9 mouse cellular contexts compared by ENCODE assay signal in the genomic region with DNA sequence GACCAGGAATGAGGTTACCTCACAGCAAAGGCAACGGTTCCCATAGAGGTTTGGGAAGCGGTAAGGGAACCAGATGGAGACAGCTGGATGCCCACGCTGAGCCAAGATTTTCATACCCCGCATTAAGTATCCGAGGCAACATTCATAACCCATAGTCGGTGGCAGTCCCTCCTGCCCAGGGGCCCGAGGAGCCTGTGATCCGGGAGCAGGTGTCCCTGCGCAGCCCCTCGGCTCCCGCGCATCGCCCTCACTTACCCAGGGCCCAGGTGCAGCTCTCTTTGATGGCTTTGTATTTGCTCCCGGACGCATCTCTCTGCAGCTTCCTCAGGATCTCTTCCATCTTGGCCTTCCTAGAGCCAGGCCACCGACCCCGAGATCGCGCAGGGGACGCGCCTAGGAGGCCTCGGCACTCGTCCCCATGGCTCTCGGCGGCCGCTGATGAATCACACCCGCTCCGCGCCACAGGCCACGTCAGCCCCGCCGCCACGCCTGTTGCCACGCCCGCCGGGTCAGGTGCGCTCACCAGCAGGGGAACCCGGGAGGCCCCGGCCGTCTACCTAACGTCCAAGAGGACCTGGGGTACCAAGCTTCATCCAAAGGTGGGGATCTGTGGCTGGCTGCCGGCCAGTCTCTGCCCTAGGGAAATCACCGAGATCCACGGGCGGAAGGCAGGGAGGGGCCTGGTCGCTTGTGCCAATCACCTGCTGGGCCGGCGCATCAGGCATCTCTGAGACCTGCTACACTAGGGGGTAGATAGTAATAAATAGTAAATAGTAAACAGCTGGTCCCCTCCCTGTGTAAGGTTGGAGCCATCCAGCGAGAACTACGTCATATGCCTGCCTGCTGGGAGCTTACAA. TPM values are rescaled to one million over a fixed set of nuclear protein-coding genes. Genes with fewer than 3 reads are reported as not detected.
DNase-seq lines count a peak whose midpoint lies in the region; ATAC-seq and TF ChIP-seq lines count a peak whose summit lies in the region.
"Had no signal": no experiment of that assay in that cellular context is flagged by ENCODE, and none has a peak within 500 bp of the region (broad histone marks: within the 10 kb centered on the region; RNA-seq: fewer than 3 reads in every experiment).

A gene (minus strand): TSS at position 664 of the 857 bp plus-strand sequence.

- TF ChIP-seq POLR2A in testis, adult 2 months (IDR thresholded peaks at IDR 0.05; ENCODE audit: control insufficient read depth, low read depth, low read length), result no peak

- peak within 1 kb of the TSS; percentile 87 for H3K4me2 ChIP-seq in forebrain, embryonic 13.5 days
- H3K4me2 ChIP-seq in heart, postnatal 0 days (ENCODE audit: low read depth, low read length), result peak within 1 kb of the TSS; percentile 89
- peak within 1 kb of the TSS; percentile 77 for H3K4me2 ChIP-seq in midbrain, embryonic 15.5 days

- peak; percentile 84 for ATAC-seq in forebrain, embryonic 13.5 days
- peak; percentile 76 for ATAC-seq in heart, postnatal 0 days (ENCODE audit: insufficient read depth, low read depth)
- ATAC-seq in midbrain, embryonic 15.5 days (replicated peaks), result peak; percentile 93

- H3K36me3 ChIP-seq in forebrain, embryonic 13.5 days (ENCODE audit: poor library complexity, severe bottlenecking), result no peaks in the 10 kb centered on the region
- H3K36me3 ChIP-seq in heart, postnatal 0 days (replicated peaks; ENCODE audit: control insufficient read depth, insufficient read depth, low read length), result no peaks in the 10 kb centered on the region
- H3K36me3 ChIP-seq in midbrain, embryonic 15.5 days (replicated peaks), result no peaks in the 10 kb centered on the region
- no peaks in the 10 kb centered on the region for H3K36me3 ChIP-seq in testis, adult 2 months (ENCODE audit: control insufficient read depth, insufficient read depth, low read length)
- H3K36me3 ChIP-seq: G1E had no signal

- DNase-seq in CD4-positive, CD25-positive, alpha-beta regulatory T cell, adult 2 months (ENCODE audit: low read depth, low spot score), result peak; percentile 65
- peak; percentile 9 for DNase-seq in c-Kit-positive CD71-negative TER-119-negative erythroid progenitor cells, embryonic 14.5 days (ENCODE audit: low read depth)
- DNase-seq in heart, postnatal 0 days (ENCODE audit: low spot score), result peak; percentile 26
- peak; percentile 67 for DNase-seq in kidney, postnatal 14 days
- peak; percentile 28 for DNase-seq in liver

- H3K9ac ChIP-seq in forebrain, embryonic 13.5 days, result peak within 1 kb of the TSS; percentile 74
- H3K9ac ChIP-seq in heart, postnatal 0 days (replicated peaks; ENCODE audit: low read depth, low read length), result peak within 1 kb of the TSS; percentile 39
- H3K9ac ChIP-seq in midbrain, embryonic 15.5 days, result peak within 1 kb of the TSS; percentile 84

- TF ChIP-seq EP300 in heart, postnatal 0 days (IDR thresholded peaks at IDR 0.05; ENCODE audit: low read depth), result no peak

- no peaks in the 10 kb centered on the region for H3K27me3 ChIP-seq in forebrain, embryonic 13.5 days
- 0 out of 2 replicates have a peak, but pooled peaks cover 7% of the 10 kb centered on the region for H3K27me3 ChIP-seq in heart, postnatal 0 days (ENCODE audit: control insufficient read depth, insufficient read depth, low read length)
- H3K27me3 ChIP-seq in midbrain, embryonic 15.5 days (replicated peaks), result no peaks in the 10 kb centered on the region
- no peaks in the 10 kb centered on the region for H3K27me3 ChIP-seq in testis, adult 2 months (ENCODE audit: control insufficient read depth, insufficient read depth, low read length)

- H3K4me1 ChIP-seq in forebrain, embryonic 13.5 days, result peaks cover 22% of the 10 kb centered on the region
- H3K4me1 ChIP-seq in heart, postnatal 0 days (ENCODE audit: control insufficient read depth, insufficient read depth), result peaks cover 5% of the 10 kb centered on the region; the same call in 1 of the 2 replicates
- peaks cover 13% of the 10 kb centered on the region for H3K4me1 ChIP-seq in midbrain, embryonic 15.5 days
- no peaks in the 10 kb centered on the region; the same call in 1 of the 2 replicates for H3K4me1 ChIP-seq in testis, adult 2 months (ENCODE audit: control insufficient read depth, insufficient read depth, low read length)

- WGBS in forebrain, embryonic 13.5 days, result under 1% methylated on average over 50 of the region's 50 CpGs
- 2% methylated on average over 50 of the region's 50 CpGs for WGBS in heart, postnatal 0 days
- WGBS in midbrain, embryonic 15.5 days, result under 1% methylated on average over 50 of the region's 50 CpGs

- TF ChIP-seq CTCF in heart, postnatal 0 days (IDR thresholded peaks at IDR 0.05; ENCODE audit: low read depth), result no peak
- TF ChIP-seq CTCF in testis, adult 2 months (IDR thresholded peaks at IDR 0.05; ENCODE audit: control insufficient read depth, insufficient read depth, insufficient replicate concordance, low read depth, low read length), result no peak

- no peaks in the 10 kb centered on the region for H3K9me3 ChIP-seq in forebrain, embryonic 13.5 days (replicated peaks)
- no peaks in the 10 kb centered on the region for H3K9me3 ChIP-seq in heart, postnatal 0 days (replicated peaks; ENCODE audit: control insufficient read depth, low read length)
- no peaks in the 10 kb centered on the region for H3K9me3 ChIP-seq in midbrain, embryonic 15.5 days
- H3K9me3 ChIP-seq: G1E had no signal

- peak within 1 kb of the TSS; percentile 68 for H3K27ac ChIP-seq in forebrain, embryonic 13.5 days
- no peak within 1 kb of the TSS for H3K27ac ChIP-seq in heart, postnatal 0 days (ENCODE audit: low read depth)
- H3K27ac ChIP-seq in midbrain, embryonic 15.5 days, result peak within 1 kb of the TSS; percentile 94
- H3K27ac ChIP-seq in testis, adult 2 months (ENCODE audit: control insufficient read depth, insufficient read depth, low read depth, low read length), result no peak within 1 kb of the TSS

- H3K4me3 ChIP-seq in forebrain, embryonic 13.5 days, result peak within 1 kb of the TSS; percentile 70
- H3K4me3 ChIP-seq in heart, postnatal 0 days (ENCODE audit: low read depth, low read length), result peak within 1 kb of the TSS; percentile 60
- H3K4me3 ChIP-seq in midbrain, embryonic 15.5 days, result peak within 1 kb of the TSS; percentile 87
- H3K4me3 ChIP-seq in testis, adult 2 months (ENCODE audit: control insufficient read depth, low read depth, low read length), result peak within 1 kb of the TSS; percentile 74

RNA-seq across cellular contexts. Expression of the gene that starts here (rescaled TPM):
- polyA plus RNA-seq in forebrain, embryonic 13.5 days (2015; fragmentation: Nextera tagmentation; extraction: Ambion mirVana), result 1.8 and 2.4 TPM in 2 replicates
- total RNA-seq in heart, postnatal 0 days (2014; rRNA removed; ENCODE audit: low replicate concordance), result 1.5 and 1.8 TPM in 2 replicates
- polyA plus RNA-seq in heart, postnatal 0 days (2015; fragmentation: Nextera tagmentation; extraction: Ambion mirVana), result 0.12 and 0.14 TPM in 2 replicates
- polyA plus RNA-seq in midbrain, embryonic 15.5 days (2015; fragmentation: Nextera tagmentation; extraction: Ambion mirVana), result 6.6 and 7.3 TPM in 2 replicates
- 1.8 and 6.3 TPM in 2 replicates for polyA plus RNA-seq in testis, adult 2 months (2012; rRNA removed)
- polyA plus RNA-seq: G1E had no signal

Comparison
In these comparisons a context has a peak if more than half of its experiments do, and no peak if none do; other contexts are left out.
1. DNase-seq: peak in every context shown above with its lines; median percentile 67 in kidney, postnatal 14 days; 65 in CD4-positive, CD25-positive, alpha-beta regulatory T cell, adult 2 months; 28 in liver; 26 in heart, postnatal 0 days; 9 in c-Kit-positive CD71-negative TER-119-negative erythroid progenitor cells, embryonic 14.5 days.
2. H3K27ac ChIP-seq: peak in forebrain, embryonic 13.5 days (single experiment) and midbrain, embryonic 15.5 days (single experiment); none in heart, postnatal 0 days (single experiment) and testis, adult 2 months (single experiment).
3. Peak in every context shown above with its lines, with median percentiles within 50 percentile points of each other: ATAC-seq, H3K4me2 ChIP-seq, H3K4me3 ChIP-seq and H3K9ac ChIP-seq.